Mouse (Mus musculus) heart, adult 2 months (tissue): Measurements from ENCODE around the gene Cd276. TPM values are rescaled to one million over a fixed set of nuclear protein-coding genes. Genes with fewer than 3 reads are reported as not detected.

Experiments
- DNase-seq, 2 experiments: peaks; one replicate each; pipeline ENCODE4 v3.0.0; 2021
- H3K27ac ChIP-seq: fragments of 200-600 bp; 2 replicates; pipeline ENCODE4 v1.8.1; 2022
- H3K27me3 ChIP-seq: fragments of 200-500 bp; 2 replicates; pipeline ENCODE4 v1.6.1; 2012; ENCODE audit warnings: mild to moderate bottlenecking, low read length, inconsistent platforms, mixed read lengths; ENCODE audit not compliant: control insufficient read depth, insufficient read depth
- H3K36me3 ChIP-seq: fragments of 200-500 bp; 2 replicates; pipeline ENCODE4 v1.6.1; 2012; ENCODE audit warnings: low read length, inconsistent platforms; ENCODE audit not compliant: control insufficient read depth, insufficient read depth
- H3K4me1 ChIP-seq: fragments of 200-500 bp; 2 replicates; pipeline ENCODE4 v1.6.1; 2011; ENCODE audit warnings: low read length; ENCODE audit not compliant: control insufficient read depth, insufficient read depth
- H3K4me3 ChIP-seq: fragments of 200-600 bp; 2 replicates; pipeline ENCODE4 v1.8.1; 2022
- H3K79me2 ChIP-seq: fragments of 200-500 bp; replicated peaks from 2 replicates; pipeline ENCODE4 v1.6.1; 2012; ENCODE audit warnings: mild to moderate bottlenecking, inconsistent platforms, low read length, moderate library complexity, mixed read lengths; ENCODE audit not compliant: control insufficient read depth, insufficient read depth
- H3K9ac ChIP-seq: fragments of 200-500 bp; 2 replicates; pipeline ENCODE4 v1.6.1; 2012; ENCODE audit warnings: low read depth, mild to moderate bottlenecking, control low read depth, inconsistent platforms, low read length, mixed read lengths
- CTCF ChIP-seq: fragments of 200-600 bp; IDR thresholded peaks from 2 replicates; pipeline ENCODE4 v1.8.1; 2022; ENCODE audit warnings: antibody characterized with exemption, mild to moderate bottlenecking, moderate library complexity
- EP300 ChIP-seq: fragments of 200-500 bp; IDR thresholded peaks from 2 replicates; pipeline ENCODE4 v1.6.1; 2011; ENCODE audit warnings: low read depth, low read length, control low read depth; ENCODE audit not compliant: insufficient read depth
- POLR2A ChIP-seq: fragments of 200-500 bp; IDR thresholded peaks from 2 replicates; pipeline ENCODE4 v1.6.1; 2011; ENCODE audit warnings: mild to moderate bottlenecking, low read depth, low read length, control low read depth; ENCODE audit not compliant: insufficient read depth
- WGBS: fragments of 180-500 bp; shearing (Covaris S2); methylation state at CpG from one replicate; pipeline ENCODE4 v1.1.7; 2018; 5-methylcytosine and 5-hydroxymethylcytosine counted together
- intact Hi-C: fragments of 180-260 bp; cut with DNase I; formaldehyde crosslinking; loops from one replicate; pipeline ENCODE4 v1.15.1; 2025
- polyA plus RNA-seq: library from polyadenylated mRNA; depleted of rRNA; stranded (reverse); fragments of >200 nt; gene quantifications from 2 replicates; pipeline ENCODE4 v1.2.3, GENCODE M21; 2012
- total RNA-seq, 2 experiments: library from RNA; stranded (reverse); gene quantifications; 2 replicates each; pipeline ENCODE4 v1.2.3; 2021

The Cd276 gene
- total and polyA plus RNA-seq, 3 experiments, result 7.1 to 10.0 (median 8.5) TPM

- intact Hi-C loops, result no loop called here
- Histone ChIP-seq H3K27me3 (no peaks in the 10 kb centered on the region), H3K4me1 (peaks cover 5% of the 10 kb centered on the region), H3K4me3 (no peak overlapping the region), H3K79me2 (no peaks in the 10 kb centered on the region), H3K27ac (no peak overlapping the region), H3K9ac (no peak overlapping the region), H3K36me3 (no peaks in the 10 kb centered on the region)
- no peak for DNase-seq
- WGBS, result 86% methylated on average over 4 of the region's 4 CpGs
- TF ChIP-seq CTCF (no peak), EP300 (no peak), POLR2A (no peak)
Measured at GRCm38 (mm10) chr9:58525108-58525507, 30.1 kb downstream of the Cd276 start.

GRCm38 (mm10) chr9:58521883-58522423 lies 33.3 kb downstream of the Cd276 start:
- WGBS, result 25% methylated on average over 4 of the region's 4 CpGs

DNA sequence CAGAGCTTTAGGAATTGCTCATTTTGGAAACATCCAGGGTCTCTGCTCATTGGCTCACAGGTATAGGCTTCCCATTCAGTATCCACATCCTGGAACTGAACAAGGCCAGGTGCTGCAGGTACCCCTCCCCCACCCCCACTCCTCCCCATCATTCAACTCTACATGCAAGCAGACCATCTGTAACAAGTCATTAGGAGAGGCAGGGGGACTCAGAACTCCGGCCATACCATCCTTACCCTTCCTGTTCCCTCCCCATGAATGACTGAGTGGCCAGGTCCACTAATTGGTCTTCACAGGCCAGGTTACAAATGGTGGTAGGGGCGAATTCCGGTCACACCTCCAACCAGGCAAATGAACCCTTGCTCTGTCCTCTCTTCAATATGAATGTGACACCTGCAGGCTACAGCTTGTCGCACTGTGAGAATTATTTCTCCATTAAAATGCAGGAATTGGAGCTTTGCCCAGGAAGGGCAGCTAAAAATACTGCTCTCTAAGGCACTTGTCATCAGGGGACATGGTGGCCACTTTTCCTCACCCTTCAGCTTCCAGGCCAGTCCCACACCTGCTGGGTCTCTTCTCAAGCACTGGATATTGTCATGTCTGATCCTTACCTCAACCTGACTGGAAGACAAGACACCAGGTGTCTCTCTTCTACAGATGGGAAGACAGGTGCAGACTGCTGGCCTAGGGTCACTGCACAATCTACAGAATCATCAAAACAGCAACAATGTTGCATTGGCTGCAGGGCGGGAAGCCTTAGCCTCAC lies 34.2 kb downstream of the Cd276 start:
- H3K79me2 ChIP-seq, result no peaks in the 10 kb centered on the region
- WGBS, result 61% methylated on average over 5 of the region's 5 CpGs
- DNase-seq, result peak in 1 of 2 experiments; percentile 39

More at GRCm38 (mm10) chr9:58521883-58522423, 33.3 kb downstream of the Cd276 start:
- Histone ChIP-seq H3K4me1 (peaks cover 10% of the 10 kb centered on the region), H3K9ac (no peak overlapping the region), H3K27me3 (no peaks in the 10 kb centered on the region), H3K27ac (no peak overlapping the region; the same call in 1 of the 2 replicates), H3K79me2 (no peaks in the 10 kb centered on the region), H3K36me3 (no peaks in the 10 kb centered on the region), H3K4me3 (no peak overlapping the region)
- TF ChIP-seq CTCF (peak; percentile 26), POLR2A (no peak)
- intact Hi-C loops, result loop anchor here (5.0 kb wide), 1 partner anchor 190 kb away; no protein-coding TSS in a partner anchor
- no peak for DNase-seq

DNA sequence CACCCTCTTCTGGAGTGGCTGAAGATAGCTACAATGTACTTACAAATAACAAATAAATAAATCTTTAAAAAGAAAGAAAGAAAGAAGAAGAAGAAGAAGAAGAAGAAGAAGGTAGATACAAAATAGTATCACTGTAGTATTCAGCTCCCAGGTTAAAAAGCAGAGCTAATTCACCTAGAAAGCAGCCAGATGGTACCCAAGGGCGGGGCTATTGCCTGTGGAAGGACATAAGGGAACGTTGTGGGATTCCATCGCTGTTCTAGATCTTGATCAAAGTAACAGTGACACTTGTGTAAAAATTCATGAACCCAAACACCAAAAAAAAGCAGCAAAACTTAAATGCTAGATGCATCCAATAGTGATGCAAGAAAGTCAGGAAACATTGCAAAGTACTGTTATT lies 35.3 kb downstream of the Cd276 start:
- Histone ChIP-seq H3K36me3 (no peaks in the 10 kb centered on the region), H3K4me1 (peaks cover 10% of the 10 kb centered on the region), H3K27ac (no peak overlapping the region), H3K4me3 (no peak overlapping the region), H3K79me2 (no peaks in the 10 kb centered on the region), H3K9ac (no peak overlapping the region), H3K27me3 (no peaks in the 10 kb centered on the region)
- intact Hi-C loops, result loop anchor here (5.0 kb wide), 1 partner anchor 188 kb away; no protein-coding TSS in a partner anchor
- TF ChIP-seq EP300, result no peak
- no peak for TF ChIP-seq CTCF
- 84% methylated on average over 3 of the region's 3 CpGs for WGBS
- no peak for DNase-seq

More for the DNA sequence above, 34.2 kb downstream of the Cd276 start:
- H3K36me3 ChIP-seq, result no peaks in the 10 kb centered on the region
- intact Hi-C loops, result loop anchor here (5.0 kb wide), 1 partner anchor 189 kb away; no protein-coding TSS in a partner anchor
- peak; percentile 24 for TF ChIP-seq CTCF
- TF ChIP-seq EP300, result no peak
- H3K27ac ChIP-seq, result no peak overlapping the region; the same call in 1 of the 2 replicates
- no peaks in the 10 kb centered on the region for H3K27me3 ChIP-seq
- H3K4me3 ChIP-seq, result no peak overlapping the region
- H3K4me1 ChIP-seq, result peaks cover 10% of the 10 kb centered on the region
- H3K9ac ChIP-seq, result no peak overlapping the region

DNA sequence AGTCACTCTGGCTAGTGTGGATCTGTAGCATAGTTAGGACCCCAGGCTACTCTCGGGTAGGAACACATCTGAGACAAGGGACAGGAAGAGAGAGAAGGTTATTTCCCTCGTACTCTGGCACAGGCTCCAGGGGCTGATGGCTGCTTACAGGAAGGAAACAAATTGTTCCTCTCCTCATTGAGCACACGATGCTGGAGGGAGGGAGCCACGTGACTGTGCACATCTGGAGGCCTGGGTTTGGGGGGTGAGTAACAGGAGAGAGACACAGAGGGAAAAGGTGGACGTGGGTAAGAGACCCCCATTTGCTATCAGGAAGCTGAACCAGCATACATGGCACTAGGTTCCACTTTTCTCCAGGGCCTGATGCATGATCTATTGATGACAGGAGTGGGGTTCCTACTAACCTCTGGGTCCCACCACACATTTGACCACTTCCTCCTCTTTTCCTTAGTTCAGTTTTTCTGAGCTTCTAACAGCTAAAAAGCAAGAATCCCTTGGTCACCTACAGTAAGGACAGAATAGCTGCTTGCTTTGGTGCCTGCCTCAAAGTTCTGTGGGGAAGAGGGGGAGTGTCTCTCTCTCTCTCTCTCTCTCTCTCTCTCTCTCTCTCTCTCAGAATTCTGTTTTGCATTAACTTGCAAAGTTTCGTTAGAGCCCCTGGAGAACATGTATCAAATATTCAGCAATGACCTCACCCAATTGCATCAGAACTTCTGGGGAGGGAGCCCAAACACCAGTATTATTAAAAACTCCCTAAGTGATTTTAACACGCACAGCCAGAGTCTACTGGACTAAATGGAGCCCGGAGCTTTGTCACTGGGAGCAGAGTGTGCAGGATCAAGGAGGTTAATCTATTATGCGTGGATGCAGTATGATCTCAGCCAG lies 37.1 kb downstream of the Cd276 start:
- peaks cover 10% of the 10 kb centered on the region for H3K4me1 ChIP-seq
- no peak overlapping the region for H3K9ac ChIP-seq
- DNase-seq, result no peak
- H3K79me2 ChIP-seq, result no peaks in the 10 kb centered on the region
- H3K27ac ChIP-seq, result no peak overlapping the region
- H3K4me3 ChIP-seq, result no peak overlapping the region
- TF ChIP-seq POLR2A (no peak), CTCF (no peak), EP300 (no peak)
- intact Hi-C loops, result no loop called here
- H3K36me3 ChIP-seq, result no peaks in the 10 kb centered on the region
- no peaks in the 10 kb centered on the region for H3K27me3 ChIP-seq
- WGBS, result 42% methylated on average over 9 of the region's 9 CpGs
